Mouse (Mus musculus) MEL (cell line): ENCODE measurements around the gene Atp6v1g1. TPM values are rescaled to one million over a fixed set of nuclear protein-coding genes. Genes with fewer than 3 reads are reported as not detected.
A peak's percentile ranks its signal among the peaks of the same experiment; 100 is the strongest.

Source experiments
- DNase-seq: peaks from one replicate; pipeline ENCODE4 v3.0.0; 2011; ENCODE audit warnings: low read depth, low spot score
- H3K27ac ChIP-seq: 2 replicates; pipeline ENCODE4 v1.5.1; 2012; ENCODE audit warnings: low read depth, mild to moderate bottlenecking, control low read depth, low read length, moderate library complexity; ENCODE audit not compliant: control insufficient read depth
- H3K27me3 ChIP-seq, 2 experiments: fragments of 150-350 bp in 1 of 2; sonication (generic) in 1 of 2; 2 replicates each; pipeline ENCODE4 v1.6.1; 2012; ENCODE audit warnings: low read length in 2 of 2, mild to moderate bottlenecking in 2 of 2, improper control_type of control experiment in 1 of 2, moderate library complexity in 1 of 2; ENCODE audit not compliant: insufficient read depth in 2 of 2, control insufficient read depth in 1 of 2
- H3K36me3 ChIP-seq, 2 experiments: 2 replicates each; pipeline ENCODE4 v1.6.1; 2012 to 2014; ENCODE audit warnings: low read length in 2 of 2, improper control_type of control experiment in 1 of 2, inconsistent platforms in 1 of 2, mild to moderate bottlenecking in 1 of 2; ENCODE audit not compliant: insufficient read depth in 2 of 2, control insufficient read depth in 1 of 2
- H3K4me1 ChIP-seq, 2 experiments: fragments of 150-350 bp in 1 of 2; sonication (generic) in 1 of 2; 2 replicates each; pipeline ENCODE4 v1.6.1; 2012; ENCODE audit warnings: low read length in 2 of 2, improper control_type of control experiment in 1 of 2, mild to moderate bottlenecking in 1 of 2; ENCODE audit not compliant: insufficient read depth in 2 of 2, control insufficient read depth in 1 of 2
- H3K4me3 ChIP-seq, 2 experiments: fragments of 150-350 bp in 1 of 2; sonication (generic) in 1 of 2; 2 replicates each; pipeline ENCODE4 v1.5.1; 2012; ENCODE audit warnings: low read depth in 2 of 2, low read length in 2 of 2, mild to moderate bottlenecking in 2 of 2, moderate library complexity in 2 of 2, control low read depth in 1 of 2, improper control_type of control experiment in 1 of 2; ENCODE audit not compliant: control insufficient read depth in 1 of 2, insufficient read depth in 1 of 2
- H3K79me2 ChIP-seq: 2 replicates; pipeline ENCODE4 v1.6.1; 2012; ENCODE audit warnings: mild to moderate bottlenecking, low read length, moderate library complexity; ENCODE audit not compliant: control insufficient read depth, poor library complexity, insufficient read depth
- H3K9ac ChIP-seq: 2 replicates; pipeline ENCODE4 v1.6.1; 2012; ENCODE audit warnings: low read depth, mild to moderate bottlenecking, control low read depth, low read length, moderate library complexity; ENCODE audit not compliant: control insufficient read depth, poor library complexity, severe bottlenecking
- H3K9me3 ChIP-seq: fragments of 150-350 bp; sonication (generic); replicated peaks from 2 replicates; pipeline ENCODE4 v1.6.1; 2012; ENCODE audit warnings: mild to moderate bottlenecking, low read length, improper control_type of control experiment, moderate library complexity; ENCODE audit not compliant: insufficient read depth
- BHLHE40 ChIP-seq: IDR thresholded peaks from 2 replicates; pipeline ENCODE4 v1.6.1; 2012; ENCODE audit warnings: low read depth, mild to moderate bottlenecking, inconsistent platforms, low read length, improper control_type of control experiment, borderline replicate concordance
- CHD1 ChIP-seq: IDR thresholded peaks from 2 replicates; pipeline ENCODE4 v1.6.1; 2012; ENCODE audit warnings: low read depth, mild to moderate bottlenecking, inconsistent platforms, low read length, improper control_type of control experiment
- CHD2 ChIP-seq: IDR thresholded peaks from 2 replicates; pipeline ENCODE4 v1.6.1; 2011; ENCODE audit warnings: low read length, improper control_type of control experiment
- CTCF ChIP-seq, 3 experiments: IDR thresholded peaks in 2 of 3; conservative IDR thresholded peaks in 1 of 3; 2 replicates each; pipeline ENCODE4 v1.5.1; 2011 to 2012; ENCODE audit warnings: low read length in 3 of 3, low read depth in 2 of 3, mild to moderate bottlenecking in 2 of 3, improper control_type of control experiment in 1 of 3, inconsistent platforms in 1 of 3, mixed read lengths in 1 of 3, moderate library complexity in 1 of 3; ENCODE audit not compliant: control insufficient read depth in 1 of 3, insufficient read depth in 1 of 3, poor library complexity in 1 of 3, severe bottlenecking in 1 of 3
- E2F4 ChIP-seq: IDR thresholded peaks from 2 replicates; pipeline ENCODE4 v1.6.1; 2011; ENCODE audit warnings: low read depth, low read length, improper control_type of control experiment, borderline replicate concordance
- ELF1 ChIP-seq: IDR thresholded peaks from 2 replicates; pipeline ENCODE4 v1.6.1; 2014; ENCODE audit warnings: low read depth, mild to moderate bottlenecking, inconsistent platforms, low read length, improper control_type of control experiment, moderate library complexity
- ETS1 ChIP-seq: IDR thresholded peaks from 2 replicates; pipeline ENCODE4 v1.6.1; 2012; ENCODE audit warnings: low read depth, mild to moderate bottlenecking, inconsistent platforms, low read length, improper control_type of control experiment, moderate library complexity
- GABPA ChIP-seq: IDR thresholded peaks from 2 replicates; pipeline ENCODE4 v1.6.1; 2012; ENCODE audit warnings: low read depth, mild to moderate bottlenecking, inconsistent platforms, low read length, improper control_type of control experiment, moderate library complexity
- JUND ChIP-seq: IDR thresholded peaks from 2 replicates; pipeline ENCODE4 v1.6.1; 2011; ENCODE audit warnings: low read depth, mild to moderate bottlenecking, improper control_type of control experiment, low read length
- MAX ChIP-seq: IDR thresholded peaks from 2 replicates; pipeline ENCODE4 v1.6.1; 2011; ENCODE audit warnings: low read length, improper control_type of control experiment
- MXI1 ChIP-seq: IDR thresholded peaks from 2 replicates; pipeline ENCODE4 v1.6.1; 2011; ENCODE audit warnings: mild to moderate bottlenecking, low read depth, low read length, improper control_type of control experiment
- MYB ChIP-seq: IDR thresholded peaks from 2 replicates; pipeline ENCODE4 v1.6.1; 2011; ENCODE audit warnings: mild to moderate bottlenecking, low read depth, low read length, improper control_type of control experiment
- NELFE ChIP-seq: IDR thresholded peaks from 2 replicates; pipeline ENCODE4 v1.6.1; 2011; ENCODE audit warnings: low read depth, low read length, improper control_type of control experiment
- NRF1 ChIP-seq: IDR thresholded peaks from 2 replicates; pipeline ENCODE4 v1.6.1; 2014; ENCODE audit warnings: low read depth, mild to moderate bottlenecking, inconsistent platforms, low read length, improper control_type of control experiment, moderate library complexity; ENCODE audit not compliant: poor library complexity, insufficient read depth, severe bottlenecking
- POLR2A ChIP-seq, 2 experiments: IDR thresholded peaks; 2 replicates each; pipeline ENCODE4 v1.6.1; 2011 to 2012; ENCODE audit warnings: low read length in 2 of 2, mild to moderate bottlenecking in 2 of 2, control low read depth in 1 of 2, improper control_type of control experiment in 1 of 2, low read depth in 1 of 2, moderate library complexity in 1 of 2; ENCODE audit not compliant: control insufficient read depth in 1 of 2, insufficient read depth in 1 of 2, poor library complexity in 1 of 2
- POLR2AphosphoS2 ChIP-seq: IDR thresholded peaks from 2 replicates; pipeline ENCODE4 v1.6.1; 2011; ENCODE audit warnings: low read length, improper control_type of control experiment
- POLR2AphosphoS5 ChIP-seq: IDR thresholded peaks from 2 replicates; pipeline ENCODE4 v1.6.1; 2012; ENCODE audit warnings: low read depth, borderline replicate concordance, mild to moderate bottlenecking, inconsistent platforms, low read length, moderate library complexity, mixed read lengths
- RCOR1 ChIP-seq: IDR thresholded peaks from 2 replicates; pipeline ENCODE4 v1.6.1; 2012; ENCODE audit warnings: low read depth, mild to moderate bottlenecking, inconsistent platforms, low read length, improper control_type of control experiment
- SIN3A ChIP-seq: IDR thresholded peaks from 2 replicates; pipeline ENCODE4 v1.6.1; 2012; ENCODE audit warnings: low read length, improper control_type of control experiment, inconsistent platforms
- TCF12 ChIP-seq: IDR thresholded peaks from 2 replicates; pipeline ENCODE4 v1.6.1; 2014; ENCODE audit warnings: low read depth, mild to moderate bottlenecking, inconsistent platforms, low read length, improper control_type of control experiment, moderate library complexity
- USF2 ChIP-seq, 2 experiments: IDR thresholded peaks; 2 replicates each; pipeline ENCODE4 v1.6.1; 2011 to 2012; ENCODE audit warnings: improper control_type of control experiment in 2 of 2, low read length in 2 of 2, borderline replicate concordance in 1 of 2, inconsistent platforms in 1 of 2, low read depth in 1 of 2, mild to moderate bottlenecking in 1 of 2; ENCODE audit not compliant: insufficient read depth in 1 of 2
- ZKSCAN1 ChIP-seq: IDR thresholded peaks from 2 replicates; pipeline ENCODE4 v1.6.1; 2012; ENCODE audit warnings: low read depth, mild to moderate bottlenecking, inconsistent platforms, low read length, improper control_type of control experiment, moderate library complexity
- ZMIZ1 ChIP-seq: IDR thresholded peaks from 2 replicates; pipeline ENCODE4 v1.6.1; 2012; ENCODE audit warnings: low read depth, mild to moderate bottlenecking, inconsistent platforms, low read length, improper control_type of control experiment, moderate library complexity
- ZNF384 ChIP-seq: IDR thresholded peaks from 2 replicates; pipeline ENCODE4 v1.6.1; 2012; ENCODE audit warnings: low read depth, mild to moderate bottlenecking, inconsistent platforms, low read length, improper control_type of control experiment
- polyA plus RNA-seq, 2 experiments: library from polyadenylated mRNA; stranded (reverse) in 1 of 2; unstranded in 1 of 2; fragments of >175 nt in 1 of 2; fragments of >200 nt in 1 of 2; gene quantifications; 2 replicates each; pipeline versions ENCODE4 v1.2.1 to v1.2.4; 2012; ENCODE audit warnings: low replicate concordance in 2 of 2, low read depth in 1 of 2; ENCODE audit not compliant: insufficient read length in 2 of 2, insufficient read depth in 1 of 2, missing spikeins in 1 of 2
- total RNA-seq: library from RNA; depleted of rRNA; stranded (reverse); fragments of 300-350 nt; gene quantifications from 2 replicates; pipeline ENCODE4 v1.2.3, GENCODE M21; 2012

The Atp6v1g1 gene
- total and polyA plus RNA-seq, 3 experiments: 122 to 164 TPM; not detected in 1

DNA sequence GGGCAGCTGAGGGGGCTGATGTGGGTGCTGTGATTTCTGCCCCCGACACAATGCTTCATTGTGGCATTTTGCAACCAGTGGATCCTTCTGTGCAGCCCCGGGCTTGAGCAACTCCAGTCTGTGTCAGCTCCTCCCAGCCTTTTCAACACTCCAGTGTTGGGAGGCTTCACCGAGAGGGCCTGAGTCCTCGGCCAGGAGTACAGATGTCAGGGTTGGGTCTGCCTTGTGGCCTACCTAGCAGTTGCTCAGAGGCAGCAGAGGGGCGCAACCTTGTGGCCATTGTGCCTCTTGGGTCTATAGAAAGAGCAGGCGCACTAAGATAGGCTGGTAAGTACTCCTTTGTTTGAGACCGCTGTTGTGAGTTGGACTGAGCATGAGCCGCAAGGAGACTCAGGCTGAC, 15.5 kb downstream of the Atp6v1g1 start:
- H3K27me3 ChIP-seq: no peaks in the 10 kb centered on the region
- no peak for TF ChIP-seq GABPA
- no peak for TF ChIP-seq CHD1
- no peak for TF ChIP-seq NELFE
- TF ChIP-seq CTCF (IDR thresholded peaks at IDR 0.05 in 2 of 3, conservative IDR thresholded peaks at IDR 0.05 in 1 of 3; ENCODE audit: control insufficient read depth in 1 of 3, insufficient read depth in 1 of 3, low read depth in 2 of 3, low read length in 3 of 3, poor library complexity in 1 of 3, severe bottlenecking in 1 of 3): 0 out of 6 replicates have a peak, but pooled peaks of 1 of the 3 experiments have one; percentile 8
- H3K9ac ChIP-seq: no peak overlapping the region
- peaks cover 0 to 15% of the 10 kb centered on the region in 2 experiments; a peak in 2 of 4 replicates for H3K36me3 ChIP-seq
- peaks cover 9% of the 10 kb centered on the region; the same call in 1 of the 2 replicates for H3K79me2 ChIP-seq
- no peak for DNase-seq
- H3K27ac ChIP-seq: no peak overlapping the region
- no peak overlapping the region for H3K4me3 ChIP-seq
- H3K4me1 ChIP-seq: peaks cover 0 to 26% of the 10 kb centered on the region in 2 experiments; a peak in 3 of 4 replicates
- no peaks in the 10 kb centered on the region for H3K9me3 ChIP-seq

- H3K27ac ChIP-seq: peak overlapping the region; percentile 20; the same call in 1 of the 2 replicates
- peaks cover 0 to 26% of the 10 kb centered on the region in 2 experiments; a peak in 3 of 4 replicates for H3K4me1 ChIP-seq
- DNase-seq: peak; percentile 67
Observed at GRCm38 (mm10) chr4:63561861-63562675, 17.5 kb downstream of the Atp6v1g1 start.

GRCm38 (mm10) chr4:63562742-63563141, 18.2 kb downstream of the Atp6v1g1 start:
- TF ChIP-seq RCOR1: no peak
- TF ChIP-seq E2F4: no peak
- no peak for TF ChIP-seq POLR2AphosphoS2
- no peak for TF ChIP-seq POLR2AphosphoS5
- no peak for TF ChIP-seq MAX
- TF ChIP-seq SIN3A: no peak
- no peak for TF ChIP-seq USF2 (IDR thresholded peaks at IDR 0.05; ENCODE audit: borderline replicate concordance in 1 of 2, insufficient read depth in 1 of 2, low read depth in 1 of 2, low read length in 2 of 2)
- TF ChIP-seq JUND: no peak
- TF ChIP-seq MXI1: no peak
- no peak for TF ChIP-seq NRF1
- TF ChIP-seq ETS1: no peak
- TF ChIP-seq POLR2A (IDR thresholded peaks at IDR 0.05; ENCODE audit: control insufficient read depth in 1 of 2, insufficient read depth in 1 of 2, low read depth in 1 of 2, low read length in 2 of 2, poor library complexity in 1 of 2): no peak
- TF ChIP-seq TCF12: no peak
- no peak for TF ChIP-seq CHD2
- TF ChIP-seq ZKSCAN1: no peak
- no peak for TF ChIP-seq ZMIZ1
- TF ChIP-seq MYB: no peak
- no peak for TF ChIP-seq BHLHE40
- TF ChIP-seq ZNF384: no peak
- H3K4me1 ChIP-seq: peaks cover 0 to 26% of the 10 kb centered on the region in 2 experiments; a peak in 3 of 4 replicates
- H3K79me2 ChIP-seq: peaks cover 7% of the 10 kb centered on the region; the same call in 1 of the 2 replicates
- peaks cover 0 to 12% of the 10 kb centered on the region in 2 experiments; a peak in 2 of 4 replicates for H3K36me3 ChIP-seq
- DNase-seq: no peak
- no peaks in the 10 kb centered on the region for H3K27me3 ChIP-seq
- H3K27ac ChIP-seq: no peak overlapping the region
- no peak overlapping the region for H3K4me3 ChIP-seq
- no peak overlapping the region for H3K9ac ChIP-seq
- H3K9me3 ChIP-seq: no peaks in the 10 kb centered on the region

More at GRCm38 (mm10) chr4:63561861-63562675, 17.5 kb downstream of the Atp6v1g1 start:
- Histone ChIP-seq H3K36me3 (peaks cover 0 to 15% of the 10 kb centered on the region in 2 experiments; a peak in 2 of 4 replicates), H3K79me2 (peaks cover 9% of the 10 kb centered on the region; the same call in 1 of the 2 replicates), H3K9ac (peak overlapping the region; percentile 61), H3K27me3 (no peaks in the 10 kb centered on the region), H3K9me3 (no peaks in the 10 kb centered on the region), H3K4me3 (peak overlapping the region in 1 of 2 experiments; percentile 3; a peak in 1 of 4 replicates)
- TF ChIP-seq JUND: no peak
- TF ChIP-seq ELF1: peak; percentile 41; the same call in 1 of the 2 replicates
